Mouse (Mus musculus): Measurements from ENCODE around the gene Ildr1.

Ildr1 gene

GRCm38 (mm10) chr16:36772996-36773395, 79.2 kb downstream of the Ildr1 start:
- DNase-seq (ENCODE audit: low read depth): no peak

- DNase-seq (ENCODE audit: low read depth): no peak
Observed at GRCm38 (mm10) chr16:36775658-36776057, 81.9 kb downstream of the Ildr1 start.

Measured in NIH3T3 (cell line).